Mouse (Mus musculus): ENCODE results near the gene Ankrd33. TPM values are rescaled to one million over a fixed set of nuclear protein-coding genes. Genes with fewer than 3 reads are reported as not detected.

The Ankrd33 gene
- polyA plus RNA-seq, 1 experiment from 2014 or later = not detected

- peak overlapping the region; percentile 65 for H3K4me3 ChIP-seq
- H3K36me3 ChIP-seq = no peaks in the 10 kb centered on the region
- peaks cover 43% of the 10 kb centered on the region for H3K4me1 ChIP-seq (replicated peaks)
- no peak for ATAC-seq (replicated peaks; ENCODE audit: insufficient number of reproducible peaks, insufficient read depth, low FRiP score, low read depth)
- WGBS = 18% methylated on average over 26 of the region's 26 CpGs
- peak overlapping the region; percentile 91 for H3K4me2 ChIP-seq
- peaks cover 46% of the 10 kb centered on the region for H3K27me3 ChIP-seq
- H3K9ac ChIP-seq = no peak overlapping the region
- H3K9me3 ChIP-seq (replicated peaks) = no peaks in the 10 kb centered on the region
- H3K27ac ChIP-seq = no peak overlapping the region
Observed at GRCm38 (mm10) chr15:101076071-101077000, 39.2 kb upstream of the Ankrd33 start.

GRCm38 (mm10) chr15:101077001-101077812 lies 38.3 kb upstream of the Ankrd33 start:
- Histone ChIP-seq H3K9ac (peak overlapping the region; percentile 70), H3K4me2 (peak overlapping the region; percentile 91), H3K27ac (peak overlapping the region; percentile 80), H3K27me3 (peaks cover 41% of the 10 kb centered on the region), H3K9me3 (replicated peaks) (no peaks in the 10 kb centered on the region), H3K4me3 (peak overlapping the region; percentile 65), H3K36me3 (no peaks in the 10 kb centered on the region), H3K4me1 (replicated peaks) (peaks cover 40% of the 10 kb centered on the region)
- WGBS = 1% methylated on average over 34 of the region's 34 CpGs
- no peak for ATAC-seq (replicated peaks; ENCODE audit: insufficient number of reproducible peaks, insufficient read depth, low FRiP score, low read depth)

- H3K4me2 ChIP-seq = peak within 1 kb of the TSS; percentile 91
- H3K4me1 ChIP-seq (replicated peaks) = peaks cover 36% of the 10 kb centered on the region
- H3K9ac ChIP-seq = peak within 1 kb of the TSS; percentile 70
- peak; percentile 67 for ATAC-seq (replicated peaks; ENCODE audit: insufficient number of reproducible peaks, insufficient read depth, low FRiP score, low read depth)
- H3K36me3 ChIP-seq = no peaks in the 10 kb centered on the region
- H3K9me3 ChIP-seq (replicated peaks) = no peaks in the 10 kb centered on the region
- peak within 1 kb of the TSS; percentile 65 for H3K4me3 ChIP-seq
- H3K27me3 ChIP-seq = peaks cover 41% of the 10 kb centered on the region
- WGBS = under 1% methylated on average over 60 of the region's 96 CpGs
- peak within 1 kb of the TSS; percentile 80 for H3K27ac ChIP-seq
Observed at GRCm38 (mm10) chr15:101077813-101078730, 37.5 kb upstream of the Ankrd33 start, which contains the start of gene Fignl2. TSS of gene Fignl2 (minus strand) at chr15:101078567.

GRCm38 (mm10) chr15:101078731-101079156 lies 36.8 kb upstream of the Ankrd33 start:
- peak; percentile 72 for ATAC-seq (replicated peaks; ENCODE audit: insufficient number of reproducible peaks, insufficient read depth, low FRiP score, low read depth)
- Histone ChIP-seq H3K9ac (peak overlapping the region; percentile 70), H3K36me3 (no peaks in the 10 kb centered on the region), H3K27me3 (peaks cover 41% of the 10 kb centered on the region), H3K27ac (peak overlapping the region; percentile 80), H3K4me2 (peak overlapping the region; percentile 91), H3K4me3 (peak overlapping the region; percentile 65), H3K9me3 (replicated peaks) (no peaks in the 10 kb centered on the region), H3K4me1 (replicated peaks) (peaks cover 36% of the 10 kb centered on the region)
- WGBS = 1% methylated on average over 30 of the region's 30 CpGs

GRCm38 (mm10) chr15:101080031-101080520 lies 35.5 kb upstream of the Ankrd33 start:
- H3K9me3 ChIP-seq (replicated peaks) = no peaks in the 10 kb centered on the region
- H3K36me3 ChIP-seq = no peaks in the 10 kb centered on the region
- 78% methylated on average over 9 of the region's 9 CpGs for WGBS
- H3K4me3 ChIP-seq = no peak overlapping the region
- no peak overlapping the region for H3K27ac ChIP-seq
- ATAC-seq (replicated peaks; ENCODE audit: insufficient number of reproducible peaks, insufficient read depth, low FRiP score, low read depth) = no peak
- H3K27me3 ChIP-seq = peaks cover 40% of the 10 kb centered on the region
- no peak overlapping the region for H3K4me2 ChIP-seq
- H3K4me1 ChIP-seq (replicated peaks) = peaks cover 34% of the 10 kb centered on the region
- no peak overlapping the region for H3K9ac ChIP-seq

GRCm38 (mm10) chr15:101081035-101081548 lies 34.5 kb upstream of the Ankrd33 start:
- Histone ChIP-seq H3K4me2 (no peak overlapping the region), H3K27ac (no peak overlapping the region), H3K4me3 (no peak overlapping the region), H3K4me1 (replicated peaks) (peaks cover 28% of the 10 kb centered on the region), H3K9me3 (replicated peaks) (no peaks in the 10 kb centered on the region), H3K9ac (no peak overlapping the region), H3K27me3 (peaks cover 30% of the 10 kb centered on the region), H3K36me3 (no peaks in the 10 kb centered on the region)
- 67% methylated on average over 7 of the region's 7 CpGs for WGBS
- no peak for ATAC-seq (replicated peaks; ENCODE audit: insufficient number of reproducible peaks, insufficient read depth, low FRiP score, low read depth)

- Histone ChIP-seq H3K4me2 (no peak overlapping the region), H3K36me3 (no peaks in the 10 kb centered on the region), H3K4me3 (no peak overlapping the region), H3K4me1 (replicated peaks) (peaks cover 16% of the 10 kb centered on the region), H3K27ac (no peak overlapping the region), H3K27me3 (peaks cover 18% of the 10 kb centered on the region), H3K9me3 (replicated peaks) (no peaks in the 10 kb centered on the region), H3K9ac (no peak overlapping the region)
- WGBS = 53% methylated on average over 4 of the region's 4 CpGs
- ATAC-seq (replicated peaks; ENCODE audit: insufficient number of reproducible peaks, insufficient read depth, low FRiP score, low read depth) = no peak
Observed at GRCm38 (mm10) chr15:101082236-101082635, 33.3 kb upstream of the Ankrd33 start.

GRCm38 (mm10) chr15:101084499-101084898 lies 31.1 kb upstream of the Ankrd33 start:
- no peak for ATAC-seq (replicated peaks; ENCODE audit: insufficient number of reproducible peaks, insufficient read depth, low FRiP score, low read depth)
- Histone ChIP-seq H3K36me3 (no peaks in the 10 kb centered on the region), H3K9ac (no peak overlapping the region), H3K27me3 (peaks cover under 1% of the 10 kb centered on the region), H3K27ac (no peak overlapping the region), H3K4me2 (no peak overlapping the region), H3K4me3 (no peak overlapping the region), H3K9me3 (replicated peaks) (no peaks in the 10 kb centered on the region), H3K4me1 (replicated peaks) (no peaks in the 10 kb centered on the region)
- 72% methylated on average over 10 of the region's 10 CpGs for WGBS

- Histone ChIP-seq H3K9me3 (replicated peaks) (no peaks in the 10 kb centered on the region), H3K4me3 (no peak overlapping the region), H3K4me1 (replicated peaks) (no peaks in the 10 kb centered on the region), H3K9ac (no peak overlapping the region), H3K27me3 (peaks cover under 1% of the 10 kb centered on the region), H3K27ac (no peak overlapping the region), H3K36me3 (no peaks in the 10 kb centered on the region), H3K4me2 (no peak overlapping the region)
- ATAC-seq (replicated peaks; ENCODE audit: insufficient number of reproducible peaks, insufficient read depth, low FRiP score, low read depth) = no peak
- WGBS = 74% methylated on average over 9 of the region's 9 CpGs
Observed at GRCm38 (mm10) chr15:101086451-101086850, 29.1 kb upstream of the Ankrd33 start.

GRCm38 (mm10) chr15:101086956-101087355 lies 28.6 kb upstream of the Ankrd33 start:
- no peak overlapping the region for H3K27ac ChIP-seq
- no peaks in the 10 kb centered on the region for H3K36me3 ChIP-seq
- no peaks in the 10 kb centered on the region for H3K4me1 ChIP-seq (replicated peaks)
- H3K4me2 ChIP-seq = no peak overlapping the region
- no peak overlapping the region for H3K4me3 ChIP-seq
- WGBS = 61% methylated on average over 3 of the region's 3 CpGs
- ATAC-seq (replicated peaks; ENCODE audit: insufficient number of reproducible peaks, insufficient read depth, low FRiP score, low read depth) = no peak
- H3K27me3 ChIP-seq = peaks cover 5% of the 10 kb centered on the region; the same call in 1 of the 2 replicates
- H3K9ac ChIP-seq = no peak overlapping the region
- no peaks in the 10 kb centered on the region for H3K9me3 ChIP-seq (replicated peaks)
